Mouse (Mus musculus) ovary, postnatal 14 days (tissue): ENCODE data around the gene Olfr851.

Experiments
- DNase-seq: peaks from one replicate; pipeline ENCODE4 v3.0.0; 2022; ENCODE audit warnings: low spot score

The Olfr851 gene

GRCm38 (mm10) chr9:19492995-19493394 lies at the start of gene Olfr851:
TSS of gene Olfr851 (plus strand) at chr9:19493295.
- DNase-seq: no peak

- no peak for DNase-seq
Observed at GRCm38 (mm10) chr9:19478148-19478547, 14.9 kb upstream of the Olfr851 start, which contains the start of gene Olfr850. TSS of gene Olfr850 (minus strand) at chr9:19478248.

- DNase-seq: no peak
Observed at GRCm38 (mm10) chr9:19540976-19541375, 47.9 kb downstream of the Olfr851 start, which contains the start of gene Olfr853. TSS of gene Olfr853 (minus strand) at chr9:19541076.
